Mouse (Mus musculus): ENCODE results near the gene Il22ra2. TPM values are rescaled to one million over a fixed set of nuclear protein-coding genes. Genes with fewer than 3 reads are reported as not detected.

The Il22ra2 gene
- not detected for total RNA-seq (2021)

DNA sequence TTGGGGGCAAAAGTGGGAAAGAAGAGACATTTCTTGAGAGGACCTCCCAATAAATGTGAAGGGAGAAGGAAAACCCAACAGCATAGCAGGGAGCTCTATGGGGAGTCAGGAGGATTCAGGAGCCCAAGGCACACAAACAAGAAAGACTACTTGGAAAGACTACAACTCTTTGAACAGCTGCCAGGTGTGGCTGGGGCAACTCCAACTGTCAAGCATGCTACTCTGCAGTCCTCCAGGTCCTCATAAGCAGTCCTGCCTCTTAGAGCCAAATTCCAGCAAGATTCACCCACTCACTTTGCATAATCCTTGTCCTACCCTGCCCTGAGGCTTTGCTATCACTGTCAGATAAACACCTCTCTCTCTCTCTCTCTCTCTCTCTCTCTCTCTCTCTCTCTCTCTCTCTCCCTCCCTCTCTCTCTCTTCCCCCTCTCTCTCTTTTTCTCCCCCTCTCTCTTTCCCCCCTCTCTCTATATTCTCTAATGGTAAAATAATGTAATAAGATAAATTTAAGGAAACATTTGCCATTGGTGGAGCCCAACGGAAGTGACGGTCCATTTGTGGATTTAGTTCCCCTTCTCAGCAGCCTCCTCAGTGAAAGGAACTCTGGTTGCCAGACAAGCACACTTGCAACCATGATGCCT is at the start of gene Il22ra2:
Il22ra2 (plus strand) TSS at position 591 of the 641 bp plus-strand sequence.
- no peak for DNase-seq

GRCm38 (mm10) chr10:19577571-19577970 is 44.2 kb upstream of the Il22ra2 start:
- no peak for DNase-seq

GRCm38 (mm10) chr10:19578001-19578400 is 43.8 kb upstream of the Il22ra2 start:
- no peak for DNase-seq

DNA sequence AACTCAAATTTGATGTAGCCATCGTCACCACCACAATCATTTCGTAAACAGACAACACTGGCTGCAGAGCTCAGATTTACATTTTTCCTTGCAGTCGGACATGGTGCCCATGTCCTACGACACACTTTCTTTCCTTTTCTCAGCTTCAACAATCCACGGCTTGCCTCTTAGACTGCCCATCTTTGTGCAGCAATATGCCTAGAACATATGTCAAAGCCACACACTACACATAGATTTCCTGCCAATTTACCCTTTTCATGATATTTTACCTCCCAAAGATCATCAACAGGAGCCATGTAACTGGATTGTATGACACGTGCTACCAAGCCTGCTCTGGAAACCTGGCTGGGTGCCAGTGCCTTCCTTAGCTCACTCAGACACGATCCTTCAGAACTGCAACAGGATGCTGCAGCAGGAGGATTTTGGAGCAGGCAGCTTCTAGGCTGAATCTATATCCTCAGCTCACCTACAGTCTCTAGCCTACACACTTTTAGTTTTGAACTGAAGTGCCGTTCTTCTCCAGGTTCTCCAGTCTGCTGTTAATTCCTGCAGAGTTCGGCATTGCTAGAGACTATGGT is 43.3 kb upstream of the Il22ra2 start:
- no peak for DNase-seq

DNA sequence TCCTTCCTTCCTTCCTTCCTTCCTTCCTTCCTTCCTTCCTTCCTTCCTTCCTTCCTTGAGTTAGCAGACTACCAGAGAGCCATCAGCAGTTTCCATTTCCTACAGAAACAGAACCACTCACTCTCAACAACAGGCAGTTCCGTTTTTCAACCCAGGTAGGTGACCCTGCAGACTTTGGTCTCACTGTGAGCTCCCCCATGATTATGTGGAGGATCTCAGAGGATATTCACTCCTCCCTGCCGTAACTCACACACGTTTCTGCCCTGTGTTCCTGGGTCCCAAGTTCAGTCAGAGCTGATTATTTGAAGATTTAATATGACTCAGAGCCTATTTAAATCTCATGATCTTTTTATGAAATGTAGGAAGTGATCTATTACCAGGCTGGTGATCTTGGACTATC is 41.1 kb upstream of the Il22ra2 start:
- DNase-seq: no peak

DNA sequence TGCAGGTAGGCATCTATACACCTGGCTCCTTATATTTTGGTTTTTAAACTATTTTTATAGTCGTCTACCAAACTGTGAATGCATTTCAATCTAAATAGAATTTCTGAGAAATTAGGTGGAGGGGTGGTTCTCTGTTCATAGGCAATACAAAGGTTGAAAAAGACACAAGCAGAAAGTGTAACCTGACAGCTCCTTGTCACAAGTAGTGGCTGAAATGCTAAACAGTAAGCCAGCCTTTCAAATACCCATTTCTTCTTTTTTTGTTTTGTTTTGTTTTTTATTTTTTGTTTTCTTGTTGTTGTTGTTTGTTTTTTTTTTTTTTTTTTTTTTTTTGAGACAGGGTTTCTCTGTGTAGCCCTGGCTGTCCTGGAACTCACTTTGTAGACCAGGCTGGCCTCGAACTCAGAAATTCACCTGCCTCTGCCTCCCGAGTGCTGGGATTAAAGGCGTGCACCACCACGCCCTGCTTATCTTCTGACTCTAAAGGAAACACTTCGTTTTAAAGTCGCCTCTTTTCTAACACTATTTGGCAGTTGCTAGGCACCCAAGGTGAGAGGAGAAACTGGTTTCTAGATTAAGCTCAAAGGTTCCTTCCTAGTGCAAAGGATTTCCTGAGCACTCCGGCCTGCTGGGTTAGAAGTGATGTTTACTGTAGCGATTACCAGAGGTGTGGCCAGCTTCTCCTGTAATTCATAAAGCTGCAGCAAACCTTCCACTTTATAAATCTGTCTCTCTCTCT is 39.8 kb upstream of the Il22ra2 start:
- no peak for DNase-seq

GRCm38 (mm10) chr10:19582806-19583430 is 38.9 kb upstream of the Il22ra2 start:
- no peak for DNase-seq

DNA sequence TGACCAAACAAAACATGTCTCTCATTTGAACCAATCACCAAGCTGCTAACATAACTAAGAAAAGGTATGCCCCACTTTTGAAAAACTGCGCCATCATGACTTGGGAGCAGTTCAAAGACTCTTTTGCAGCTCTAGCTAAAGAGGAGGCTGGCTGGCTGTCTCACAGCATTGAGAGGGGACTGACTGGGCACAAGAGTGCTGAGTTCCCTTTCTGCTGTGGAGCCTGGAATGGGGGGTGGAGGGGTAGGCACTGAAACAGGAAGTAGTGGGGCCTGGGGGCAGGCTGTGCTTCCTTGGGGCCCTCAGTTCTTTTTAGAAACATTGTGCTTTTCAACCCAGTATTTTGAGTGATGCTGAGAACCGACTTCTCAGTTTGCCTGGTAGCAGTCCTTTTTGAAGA is 37.7 kb upstream of the Il22ra2 start:
- DNase-seq: no peak

- no peak for DNase-seq
These were observed 37.0 kb upstream of the Il22ra2 start for GRCm38 (mm10) chr10:19584846-19585245.

DNA sequence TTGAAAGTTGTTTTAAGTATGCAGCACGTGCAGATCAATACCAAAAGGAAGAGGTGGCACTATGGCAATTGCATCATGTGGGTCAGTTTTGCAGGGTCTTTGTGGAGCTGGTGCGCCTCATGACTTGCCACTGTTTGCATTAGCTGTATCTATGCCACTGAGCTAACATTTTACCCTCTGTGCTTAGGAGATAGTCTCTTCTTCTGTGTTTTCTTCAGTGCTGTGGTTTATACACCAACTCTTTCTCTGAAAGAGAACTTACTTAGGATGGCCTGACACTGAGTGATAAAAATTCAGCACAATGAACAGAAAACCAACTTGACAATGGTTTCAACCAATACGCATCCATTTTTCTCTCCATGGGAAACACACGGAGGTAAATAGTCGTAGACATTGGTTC is 35.9 kb upstream of the Il22ra2 start:
- DNase-seq: no peak

DNA sequence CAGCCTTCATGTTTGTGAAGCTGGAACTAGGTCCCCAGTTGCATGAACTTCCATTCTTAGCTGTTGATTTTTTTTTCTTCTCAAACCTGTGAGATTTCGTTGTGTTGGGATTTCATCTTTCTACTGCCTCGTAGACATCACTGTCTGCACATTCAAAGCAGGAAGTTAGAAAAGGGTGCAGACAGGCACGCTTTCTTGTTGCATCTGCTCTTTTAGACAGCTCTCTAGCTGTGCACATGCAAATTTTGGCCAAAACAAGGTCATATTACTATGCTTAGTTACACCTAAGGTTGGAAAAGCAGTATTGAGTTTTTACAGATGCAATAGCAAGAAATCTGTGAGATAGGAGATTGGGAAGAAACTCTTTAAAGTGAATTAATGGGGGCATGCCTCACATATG is 34.5 kb upstream of the Il22ra2 start:
- no peak for DNase-seq

DNA sequence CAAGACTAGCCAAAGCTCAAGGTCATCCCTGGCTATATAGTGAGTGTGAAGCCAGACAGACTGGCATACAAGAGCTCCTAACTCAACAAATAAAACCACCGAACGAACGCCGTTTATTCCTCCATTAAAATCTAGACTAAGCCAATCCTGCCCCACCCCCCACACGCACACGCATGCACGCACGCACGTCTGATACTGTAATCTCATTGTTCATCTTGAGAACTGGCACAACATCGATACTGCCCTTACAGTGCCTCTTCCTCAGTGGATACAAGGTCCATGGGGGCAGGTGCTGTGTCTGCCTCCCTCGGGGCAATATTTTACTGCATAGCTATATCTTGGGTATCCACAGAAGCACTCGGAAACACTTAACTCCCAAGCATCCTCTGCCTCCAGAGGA is 32.2 kb upstream of the Il22ra2 start:
- no peak for DNase-seq

DNA sequence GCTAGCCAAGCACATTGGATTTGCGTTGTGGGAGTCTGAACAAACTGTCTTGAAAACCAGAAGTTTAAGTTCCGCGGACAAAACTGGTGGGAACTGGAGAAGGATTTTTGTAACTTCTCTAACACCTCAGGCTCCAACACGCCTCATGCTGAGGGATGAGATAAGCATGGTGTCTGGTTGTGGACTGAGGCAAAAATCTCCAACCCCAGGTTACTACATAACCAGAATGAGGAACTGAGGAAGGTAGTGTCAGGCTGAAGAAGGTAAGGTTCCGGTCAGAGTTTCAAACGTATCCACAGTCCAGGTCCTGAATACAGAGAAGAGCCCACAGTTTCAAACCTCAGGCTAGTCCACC is 30.5 kb upstream of the Il22ra2 start:
- DNase-seq: no peak

GRCm38 (mm10) chr10:19591641-19592441 is 30.0 kb upstream of the Il22ra2 start, which contains the start of gene Ifngr1:
Ifngr1 (plus strand) TSS chr10:19591949.
- DNase-seq: peak; percentile 94

GRCm38 (mm10) chr10:19592556-19592955 is 29.2 kb upstream of the Il22ra2 start:
- no peak for DNase-seq

DNA sequence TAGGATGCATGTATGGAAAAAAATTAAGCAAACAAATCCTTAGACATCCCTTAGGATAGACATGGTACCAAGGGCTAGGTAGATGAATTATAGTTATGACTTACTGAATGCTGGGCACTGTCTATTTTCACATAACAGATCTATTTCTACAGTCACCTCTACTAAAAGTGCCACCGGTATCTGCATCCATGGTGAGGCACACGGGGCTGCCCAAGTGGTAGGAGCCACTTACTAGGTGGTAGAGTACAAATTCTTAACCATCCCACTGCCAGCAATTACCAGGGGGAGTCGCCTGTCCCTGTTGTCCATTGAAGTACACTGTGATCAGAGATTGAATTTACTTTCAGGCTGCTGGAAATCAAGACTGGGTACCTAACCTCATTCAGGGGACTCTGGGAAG is 28.5 kb upstream of the Il22ra2 start:
- DNase-seq: no peak

DNA sequence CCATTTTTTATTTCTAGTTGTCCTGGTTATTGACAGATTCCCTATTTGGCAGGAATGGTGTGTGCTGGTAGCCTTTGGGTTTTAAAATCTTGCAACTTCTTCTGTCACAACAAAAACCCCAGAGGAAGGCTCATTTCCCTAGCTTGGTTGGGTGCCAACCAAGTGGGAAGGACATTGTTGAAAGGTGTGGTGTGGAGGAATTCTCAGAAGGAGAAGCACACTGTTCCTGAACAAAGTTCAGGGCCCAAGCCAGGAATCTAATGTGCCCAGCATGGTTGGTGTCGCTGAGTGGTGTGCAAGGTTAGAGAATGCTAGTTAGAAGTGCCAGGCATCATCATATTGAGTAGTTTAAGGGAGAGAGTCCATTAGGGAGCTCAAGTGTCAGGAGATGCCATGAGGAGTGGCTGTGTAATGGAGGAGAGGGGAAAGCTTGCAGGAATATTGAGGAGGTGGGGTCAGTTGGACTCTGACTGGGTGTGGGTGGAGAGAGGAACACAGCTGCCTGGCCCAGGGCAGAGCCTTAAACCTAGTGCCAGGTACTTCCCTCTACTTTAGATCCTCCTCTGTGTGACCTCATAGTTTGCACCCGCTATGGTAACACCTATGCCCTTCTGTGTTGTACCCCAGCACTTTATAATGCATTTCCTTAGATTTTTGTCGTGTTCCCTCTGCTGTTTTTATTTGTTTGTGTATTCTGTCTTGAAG is 27.4 kb upstream of the Il22ra2 start:
- DNase-seq: no peak

GRCm38 (mm10) chr10:19596866-19597265 is 24.9 kb upstream of the Il22ra2 start:
- DNase-seq: no peak

DNA sequence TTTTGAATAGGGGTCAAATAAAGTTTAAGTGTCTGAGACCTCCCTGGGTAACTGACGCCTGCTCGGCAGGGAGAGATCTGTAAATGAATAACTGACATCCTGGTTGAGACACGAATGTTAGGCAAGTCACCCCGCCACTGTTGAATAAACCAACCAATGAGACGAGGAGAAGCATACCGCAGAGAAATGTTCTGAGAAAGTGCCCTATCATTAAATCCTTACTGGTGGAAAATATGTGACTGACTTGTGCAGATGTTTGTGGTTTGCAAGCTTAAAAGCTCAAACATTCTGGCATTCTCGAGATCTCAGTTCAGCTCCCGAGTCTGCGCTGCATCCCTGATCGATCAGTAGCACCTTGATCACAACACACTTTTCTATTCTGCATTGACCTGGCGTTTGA is 23.7 kb upstream of the Il22ra2 start:
- no peak for DNase-seq

GRCm38 (mm10) chr10:19599331-19600092 is 22.3 kb upstream of the Il22ra2 start:
- no peak for DNase-seq

DNA sequence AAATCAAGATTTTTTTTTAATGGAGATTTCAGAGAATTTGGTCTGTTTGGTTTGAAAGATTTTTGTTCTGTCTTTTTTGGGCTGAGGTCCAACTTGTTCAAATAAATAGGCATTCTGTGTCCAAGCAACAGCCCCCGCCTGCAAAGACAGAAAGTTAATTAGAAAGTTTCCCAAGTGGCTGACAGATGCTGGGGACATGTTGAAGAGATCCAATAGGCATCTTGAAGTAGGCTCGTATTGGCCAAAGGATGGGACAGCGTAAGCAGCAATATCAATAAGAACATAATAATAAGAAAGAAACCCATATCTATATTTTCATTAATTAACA is 21.7 kb upstream of the Il22ra2 start:
- no peak for DNase-seq
